Mouse (Mus musculus) stomach, postnatal 0 days (tissue): ENCODE measurements around the gene Neurod1. TPM values are rescaled to one million over a fixed set of nuclear protein-coding genes. Genes with fewer than 3 reads are reported as not detected.

ENCODE experiments used
- ATAC-seq: fragments of 200-750 bp; cut with Nextera tagmentation; 2 replicates; pipeline ENCODE4 v1.8.0; 2017; ENCODE audit not compliant: low FRiP score, low TSS enrichment
- DNase-seq: peaks from one replicate; pipeline ENCODE4 v3.0.0-alpha.2; 2016; ENCODE audit warnings: low spot score
- H3K27ac ChIP-seq: fragments of 300-500 bp; sonication (generic); replicated peaks from 2 replicates; pipeline ENCODE4 v1.5.1; 2014; ENCODE audit warnings: mild to moderate bottlenecking, control low read depth
- H3K27me3 ChIP-seq: fragments of 300-500 bp; sonication (generic); 2 replicates; pipeline ENCODE4 v1.6.1; 2014; ENCODE audit warnings: low read length; ENCODE audit not compliant: control insufficient read depth, insufficient read depth
- H3K36me3 ChIP-seq: fragments of 300-500 bp; sonication (generic); 2 replicates; pipeline ENCODE4 v1.6.1; 2014; ENCODE audit warnings: low read length, mixed read lengths; ENCODE audit not compliant: control insufficient read depth, insufficient read depth
- H3K4me1 ChIP-seq: fragments of 300-500 bp; sonication (generic); replicated peaks from 2 replicates; pipeline ENCODE4 v1.6.1; 2014; ENCODE audit warnings: antibody characterized with exemption; ENCODE audit not compliant: control insufficient read depth, insufficient read depth
- H3K4me2 ChIP-seq: fragments of 300-500 bp; sonication (generic); replicated peaks from 2 replicates; pipeline ENCODE4 v1.6.1; 2014; ENCODE audit warnings: low read depth, mild to moderate bottlenecking, control low read depth, moderate library complexity
- H3K4me3 ChIP-seq: fragments of 300-500 bp; sonication (generic); 2 replicates; pipeline ENCODE4 v1.5.1; 2014; ENCODE audit warnings: low read depth, low read length, control low read depth
- H3K9ac ChIP-seq: fragments of 300-500 bp; sonication (generic); 2 replicates; pipeline ENCODE4 v1.6.1; 2014; ENCODE audit warnings: mild to moderate bottlenecking, low read length, control low read depth, mixed read lengths
- H3K9me3 ChIP-seq: fragments of 300-500 bp; sonication (generic); 2 replicates; pipeline ENCODE4 v1.6.1; 2016; ENCODE audit warnings: low read length; ENCODE audit not compliant: control insufficient read depth
- CTCF ChIP-seq: IDR thresholded peaks from 2 replicates; pipeline ENCODE4 v1.5.1; 2016; ENCODE audit warnings: antibody characterized with exemption, low read depth, mild to moderate bottlenecking, moderate library complexity
- EP300 ChIP-seq: optimal IDR thresholded peaks from 2 replicates; pipeline ENCODE3; 2016; ENCODE audit warnings: antibody characterized with exemption
- WGBS: fragments of 180-500 bp; shearing (Covaris S2); extraction: QIAGEN DNeasy Blood & Tissue Kit; methylation state at CpG from one replicate; pipeline ENCODE4 v1.1.7; 2014; 5-methylcytosine and 5-hydroxymethylcytosine counted together
- polyA plus RNA-seq: library from polyadenylated mRNA; unstranded; fragments of >200 nt; fragmentation: Nextera tagmentation; extraction: Ambion mirVana; gene quantifications from 2 replicates; pipeline ENCODE4 v1.2.1, GENCODE M21; 2015

Gene Neurod1
- polyA plus RNA-seq, 1 experiment from 2014 or later: 0.61 TPM

DNA sequence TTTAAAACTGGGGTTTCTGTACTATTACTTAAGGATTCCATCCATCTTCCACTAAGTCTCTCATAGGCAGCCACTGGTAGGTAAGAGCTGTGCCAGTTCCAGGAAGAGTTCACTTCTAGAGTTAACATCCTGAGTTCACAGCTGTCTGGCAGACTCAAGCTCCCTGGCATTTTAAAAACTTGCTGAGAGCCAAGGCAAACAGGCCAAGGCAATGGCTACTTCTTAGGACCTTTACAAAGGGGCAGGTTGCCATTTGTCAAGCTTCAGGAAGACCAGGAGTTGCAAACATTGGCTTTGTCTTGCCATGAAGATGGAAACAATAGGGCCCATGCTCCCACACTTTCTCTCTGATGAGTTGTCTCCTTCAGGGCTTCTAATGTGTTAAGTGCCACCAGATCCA is 26.5 kb downstream of the Neurod1 start:
- DNase-seq: no peak
- TF ChIP-seq CTCF (no peak), EP300 (no peak)
- peaks cover 8% of the 10 kb centered on the region for H3K4me1 ChIP-seq
- H3K9ac ChIP-seq: no peak overlapping the region
- H3K27ac ChIP-seq: no peak overlapping the region
- no peaks in the 10 kb centered on the region for H3K27me3 ChIP-seq
- H3K36me3 ChIP-seq: no peaks in the 10 kb centered on the region
- no peak for ATAC-seq
- no peak overlapping the region for H3K4me3 ChIP-seq
- H3K4me2 ChIP-seq: no peak overlapping the region
- H3K9me3 ChIP-seq: no peaks in the 10 kb centered on the region

DNA sequence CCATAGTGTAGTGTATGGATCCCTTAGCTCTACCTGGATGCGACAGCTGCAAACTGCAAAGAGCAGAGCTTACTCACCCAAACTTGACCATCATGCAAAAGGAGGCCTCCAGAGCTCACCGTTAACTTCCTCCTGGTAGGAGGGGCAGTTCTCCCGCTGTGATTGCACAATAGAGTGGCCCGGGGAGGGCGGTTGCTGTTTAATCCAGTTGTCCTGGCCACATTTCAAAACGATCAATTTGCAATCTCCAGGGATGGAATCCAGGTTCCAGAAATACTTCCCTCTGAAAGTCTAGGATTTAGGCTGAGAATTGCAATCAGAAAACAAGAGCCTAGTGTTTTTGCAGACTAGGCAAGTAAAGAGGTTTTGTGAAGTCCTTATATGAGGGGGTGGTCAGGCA is 26.9 kb downstream of the Neurod1 start:
- Histone ChIP-seq H3K9me3 (no peaks in the 10 kb centered on the region), H3K4me1 (peaks cover 8% of the 10 kb centered on the region), H3K9ac (no peak overlapping the region), H3K4me2 (no peak overlapping the region), H3K36me3 (no peaks in the 10 kb centered on the region), H3K4me3 (no peak overlapping the region), H3K27ac (no peak overlapping the region), H3K27me3 (no peaks in the 10 kb centered on the region)
- DNase-seq (no peak), ATAC-seq (no peak)
- WGBS: 11% methylated on average over 6 of the region's 6 CpGs
- TF ChIP-seq CTCF (no peak), EP300 (no peak)

DNA sequence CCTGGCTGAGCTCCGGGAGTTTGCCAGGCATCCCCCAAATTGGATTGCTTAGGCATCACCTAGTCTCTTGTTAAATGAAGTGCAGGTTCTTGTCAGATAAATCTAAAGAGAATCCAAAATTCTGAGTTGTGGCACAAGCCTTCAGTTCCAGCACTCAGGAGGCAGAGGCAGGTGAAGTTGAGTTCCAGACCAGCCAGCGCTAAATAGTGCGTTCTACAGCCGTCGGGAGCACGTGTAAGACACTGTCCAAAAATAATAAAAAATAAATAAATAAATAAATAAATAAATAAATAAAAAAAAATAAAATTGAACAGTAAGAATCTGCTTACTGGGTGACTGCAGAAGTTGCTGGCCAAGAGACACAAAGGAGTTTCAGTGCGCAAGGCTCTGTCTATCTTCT is 27.4 kb downstream of the Neurod1 start:
- Histone ChIP-seq H3K4me3 (peak overlapping the region; percentile 46), H3K9ac (no peak overlapping the region), H3K27ac (no peak overlapping the region), H3K36me3 (no peaks in the 10 kb centered on the region), H3K9me3 (no peaks in the 10 kb centered on the region), H3K4me1 (peaks cover 8% of the 10 kb centered on the region), H3K27me3 (no peaks in the 10 kb centered on the region), H3K4me2 (peak overlapping the region; percentile 87)
- no peak for DNase-seq
- WGBS: 24% methylated on average over 7 of the region's 7 CpGs
- TF ChIP-seq CTCF (no peak), EP300 (no peak)
- no peak for ATAC-seq

DNA sequence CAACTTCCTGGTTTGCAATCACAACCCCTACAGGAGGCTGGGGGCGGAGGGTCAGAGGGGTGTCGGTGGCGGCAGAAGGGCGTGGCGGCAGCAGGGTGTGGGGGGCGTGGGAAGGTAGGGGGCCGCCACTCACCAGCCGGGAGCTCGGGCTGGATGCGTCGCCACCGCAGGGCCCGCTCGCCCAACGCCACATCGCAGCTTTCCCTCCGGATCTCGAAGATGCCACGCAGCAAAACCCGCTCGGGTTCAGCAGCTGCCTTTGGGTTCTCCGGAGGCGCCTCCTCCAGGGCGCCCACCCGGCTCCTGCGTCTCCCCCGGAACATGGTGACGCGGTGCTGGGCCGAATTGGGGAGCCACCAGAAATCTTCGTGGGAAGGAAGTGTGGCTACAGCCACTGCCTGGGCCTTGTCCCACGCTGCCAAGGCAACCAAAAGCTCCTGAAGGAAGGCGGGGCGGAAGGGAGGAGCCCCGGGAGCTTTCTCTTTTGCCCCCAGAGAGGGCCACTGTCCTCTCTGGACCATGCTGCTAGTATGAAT is 27.9 kb downstream of the Neurod1 start:
- H3K4me3 ChIP-seq: peak overlapping the region; percentile 46
- H3K27ac ChIP-seq: no peak overlapping the region
- peak overlapping the region; percentile 87 for H3K4me2 ChIP-seq
- no peaks in the 10 kb centered on the region for H3K9me3 ChIP-seq
- ATAC-seq (peak; percentile 29; the same call in 1 of the 2 replicates), DNase-seq (peak; percentile 39)
- H3K9ac ChIP-seq: peak overlapping the region; percentile 56
- no peaks in the 10 kb centered on the region for H3K27me3 ChIP-seq
- H3K36me3 ChIP-seq: no peaks in the 10 kb centered on the region
- under 1% methylated on average over 28 of the region's 35 CpGs for WGBS
- TF ChIP-seq CTCF (no peak), EP300 (no peak)
- H3K4me1 ChIP-seq: peaks cover 8% of the 10 kb centered on the region

DNA sequence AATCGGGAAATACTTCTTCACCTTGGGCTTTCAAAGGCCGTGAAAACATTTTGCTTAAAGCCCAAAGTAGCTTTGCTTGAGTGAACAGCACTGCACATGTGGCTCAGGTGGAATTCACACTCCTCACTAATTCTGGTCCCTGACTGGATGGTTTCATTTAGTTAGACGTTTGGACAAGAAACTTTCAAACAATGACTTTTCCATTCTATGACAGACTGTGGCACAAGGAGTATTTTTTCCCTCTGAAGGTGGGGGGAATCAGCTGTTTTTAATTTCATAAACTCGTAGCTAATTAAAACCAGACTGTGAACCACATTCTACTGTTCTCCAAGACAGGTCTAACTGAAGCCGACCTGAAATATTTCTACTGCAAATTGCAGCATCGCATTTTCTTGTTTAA is 28.5 kb downstream of the Neurod1 start:
- Histone ChIP-seq H3K4me3 (no peak overlapping the region), H3K9me3 (no peaks in the 10 kb centered on the region), H3K27ac (no peak overlapping the region), H3K9ac (no peak overlapping the region), H3K36me3 (no peaks in the 10 kb centered on the region), H3K4me1 (peaks cover 8% of the 10 kb centered on the region), H3K27me3 (no peaks in the 10 kb centered on the region), H3K4me2 (peak overlapping the region; percentile 87; the same call in 1 of the 2 replicates)
- no peak for ATAC-seq
- DNase-seq: no peak
- TF ChIP-seq CTCF (no peak), EP300 (no peak)
- 28% methylated on average over 6 of the region's 6 CpGs for WGBS

DNA sequence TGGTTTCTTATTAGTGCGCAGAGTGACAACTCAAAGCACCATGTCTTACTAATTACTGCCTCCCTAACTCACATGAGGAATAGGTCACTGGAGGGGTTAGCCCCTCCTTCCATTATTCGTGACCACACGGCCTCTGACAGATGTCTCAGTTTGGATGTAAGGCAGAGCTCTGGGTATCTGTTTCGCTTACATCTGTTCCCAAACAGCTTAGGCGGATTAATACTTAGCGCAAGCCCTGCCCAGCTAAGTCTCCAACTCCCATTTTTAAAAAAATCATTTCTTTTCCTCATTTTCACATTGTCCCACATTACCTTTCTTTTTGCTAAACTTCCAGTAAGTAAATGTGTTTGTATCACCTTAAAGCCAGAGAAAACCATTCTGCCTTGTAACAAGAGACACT is 34.9 kb downstream of the Neurod1 start:
- Histone ChIP-seq H3K9ac (no peak overlapping the region), H3K36me3 (no peaks in the 10 kb centered on the region), H3K9me3 (no peaks in the 10 kb centered on the region), H3K4me2 (no peak overlapping the region), H3K27me3 (no peaks in the 10 kb centered on the region), H3K27ac (no peak overlapping the region), H3K4me3 (no peak overlapping the region), H3K4me1 (no peaks in the 10 kb centered on the region)
- WGBS: 48% methylated on average over 6 of the region's 6 CpGs
- DNase-seq (no peak), ATAC-seq (no peak)
- TF ChIP-seq EP300: no peak
- no peak for TF ChIP-seq CTCF
